Comparison of ENCODE assay signal across 24 mouse cellular contexts in the genomic region with DNA sequence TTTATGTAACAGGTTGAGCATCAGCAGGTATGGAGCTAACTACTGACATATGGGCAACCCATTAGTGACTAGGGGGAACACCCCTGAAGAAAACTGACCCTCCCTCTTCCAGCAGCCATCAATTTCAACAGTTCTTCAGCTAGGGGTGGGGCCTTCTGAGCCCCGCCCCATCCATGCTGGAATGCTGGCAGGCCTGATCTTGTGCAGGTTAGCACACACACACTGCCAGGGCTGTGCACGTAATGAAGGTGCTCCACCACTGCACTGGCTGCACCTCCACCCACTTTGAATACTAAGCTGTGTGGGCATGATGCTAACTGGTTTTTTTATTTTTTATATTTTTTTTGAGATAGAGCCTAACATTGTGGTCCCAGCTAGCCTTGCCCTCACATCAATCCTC.
"Had no signal": no experiment of that assay in that cellular context is flagged by ENCODE, and none has a peak within 500 bp of the region (broad histone marks: within the 10 kb centered on the region; RNA-seq: fewer than 3 reads in every experiment).

No protein-coding gene starts in this region.

- H3K27ac ChIP-seq: intestine, embryonic 15.5 days; kidney, embryonic 15.5 days; limb, embryonic 12.5 days; limb, embryonic 15.5 days; liver, embryonic 14.5 days; midbrain, embryonic 10.5 days; neural tube, embryonic 12.5 days; neural tube, embryonic 15.5 days; stomach, embryonic 15.5 days had no signal

- H3K4me1 ChIP-seq: intestine, embryonic 15.5 days; kidney, embryonic 15.5 days; limb, embryonic 15.5 days; stomach, embryonic 15.5 days had no signal

- DNase-seq: kidney, adult 11 months; kidney, adult 8-10 months; kidney, postnatal 10 days; kidney, postnatal 4 days; left cerebral cortex, postnatal 4 days; liver, postnatal 0 days; lung, embryonic 14.5 days; lung, postnatal 36 days; right cerebral cortex, postnatal 25 days; spleen, adult 18-20 months; thymus, adult 2 months; thymus, postnatal 14 days; thymus, postnatal 4 days had no signal

- H3K9ac ChIP-seq: intestine, embryonic 15.5 days; kidney, embryonic 15.5 days; limb, embryonic 12.5 days; limb, embryonic 15.5 days; liver, embryonic 14.5 days; liver, postnatal 0 days; lung, embryonic 14.5 days; neural tube, embryonic 12.5 days; neural tube, embryonic 15.5 days; stomach, embryonic 15.5 days had no signal

- H3K27me3 ChIP-seq: intestine, embryonic 15.5 days; kidney, embryonic 15.5 days; limb, embryonic 12.5 days; limb, embryonic 15.5 days; megakaryocyte, embryonic 14.5 days; neural tube, embryonic 12.5 days; neural tube, embryonic 15.5 days; stomach, embryonic 15.5 days had no signal

- H3K9me3 ChIP-seq: intestine, embryonic 15.5 days; kidney, embryonic 15.5 days; limb, embryonic 12.5 days; limb, embryonic 15.5 days; megakaryocyte, embryonic 14.5 days; midbrain, embryonic 10.5 days; neural tube, embryonic 12.5 days; neural tube, embryonic 15.5 days; stomach, embryonic 15.5 days had no signal

- ATAC-seq: intestine, embryonic 15.5 days; liver, postnatal 0 days had no signal

- H3K4me3 ChIP-seq: intestine, embryonic 15.5 days; kidney, embryonic 15.5 days; limb, embryonic 12.5 days; limb, embryonic 15.5 days; megakaryocyte, embryonic 14.5 days; midbrain, embryonic 10.5 days; neural tube, embryonic 12.5 days; neural tube, embryonic 15.5 days; stomach, embryonic 15.5 days had no signal

- H3K4me2 ChIP-seq: intestine, embryonic 15.5 days; kidney, embryonic 15.5 days; limb, embryonic 12.5 days; limb, embryonic 15.5 days; liver, embryonic 11.5 days; lung, embryonic 14.5 days; neural tube, embryonic 12.5 days; neural tube, embryonic 15.5 days; stomach, embryonic 15.5 days had no signal
